Mouse (Mus musculus): ENCODE measurements at regions not wholly inside any gene's neighbourhood (a gene's known extent, or its start where the extent isn't known, plus 50 kb on each side); places are given as distances from the start of the nearest gene placed in this dataset.

- TF ChIP-seq CHD2 (IDR thresholded peaks at IDR 0.05; ENCODE audit: low read depth, low read length) (no peak), ZNF384 (IDR thresholded peaks at IDR 0.05; ENCODE audit: low read depth, low read length) (no peak), MAFK (IDR thresholded peaks at IDR 0.05; ENCODE audit: insufficient read depth, low read depth, low read length) (no peak)
These were observed 125.2 kb upstream of the Sulf2 start for GRCm38 (mm10) chr2:166280651-166281127.
